Mouse (Mus musculus) neural tube, embryonic 12.5 days (tissue): Measurements from ENCODE around the gene Tmem151a. TPM values are rescaled to one million over a fixed set of nuclear protein-coding genes. Genes with fewer than 3 reads are reported as not detected.

ENCODE experiments used
- ATAC-seq: fragments of 200-750 bp; cut with Nextera tagmentation; 2 replicates; pipeline ENCODE4 v1.8.0; 2017; ENCODE audit warnings: low read depth, mild to moderate bottlenecking, moderate TSS enrichment, moderate library complexity; ENCODE audit not compliant: low FRiP score
- H3K27ac ChIP-seq: fragments of 300-500 bp; sonication (generic); 2 replicates; pipeline ENCODE4 v1.5.1; 2016
- H3K27me3 ChIP-seq: fragments of 300-500 bp; sonication (generic); replicated peaks from 2 replicates; pipeline ENCODE4 v1.6.1; 2016; ENCODE audit warnings: mild to moderate bottlenecking
- H3K36me3 ChIP-seq: fragments of 300-500 bp; sonication (generic); 2 replicates; pipeline ENCODE4 v1.6.1; 2016; ENCODE audit warnings: mild to moderate bottlenecking
- H3K4me1 ChIP-seq: fragments of 300-500 bp; sonication (generic); 2 replicates; pipeline ENCODE4 v1.6.1; 2016
- H3K4me2 ChIP-seq: fragments of 300-500 bp; sonication (generic); replicated peaks from 2 replicates; pipeline ENCODE4 v1.6.1; 2016; ENCODE audit warnings: mild to moderate bottlenecking
- H3K4me3 ChIP-seq: fragments of 300-500 bp; sonication (generic); 2 replicates; pipeline ENCODE4 v1.5.1; 2016
- H3K9ac ChIP-seq: fragments of 300-500 bp; sonication (generic); 2 replicates; pipeline ENCODE4 v1.6.1; 2016; ENCODE audit warnings: mild to moderate bottlenecking
- H3K9me3 ChIP-seq: fragments of 300-500 bp; sonication (generic); 2 replicates; pipeline ENCODE4 v1.6.1; 2016; ENCODE audit warnings: mild to moderate bottlenecking
- WGBS: fragments of 180-500 bp; shearing (Covaris S2); methylation state at CpG from one replicate; pipeline ENCODE4 v1.1.7; 2016; 5-methylcytosine and 5-hydroxymethylcytosine counted together
- polyA plus RNA-seq: library from polyadenylated mRNA; unstranded; fragments of >200 nt; fragmentation: Nextera tagmentation; extraction: Ambion mirVana; gene quantifications from 2 replicates; pipeline ENCODE4 v1.2.1, GENCODE M21; 2016

Tmem151a gene
- polyA plus RNA-seq, 1 experiment from 2014 or later: 2.8 TPM

DNA sequence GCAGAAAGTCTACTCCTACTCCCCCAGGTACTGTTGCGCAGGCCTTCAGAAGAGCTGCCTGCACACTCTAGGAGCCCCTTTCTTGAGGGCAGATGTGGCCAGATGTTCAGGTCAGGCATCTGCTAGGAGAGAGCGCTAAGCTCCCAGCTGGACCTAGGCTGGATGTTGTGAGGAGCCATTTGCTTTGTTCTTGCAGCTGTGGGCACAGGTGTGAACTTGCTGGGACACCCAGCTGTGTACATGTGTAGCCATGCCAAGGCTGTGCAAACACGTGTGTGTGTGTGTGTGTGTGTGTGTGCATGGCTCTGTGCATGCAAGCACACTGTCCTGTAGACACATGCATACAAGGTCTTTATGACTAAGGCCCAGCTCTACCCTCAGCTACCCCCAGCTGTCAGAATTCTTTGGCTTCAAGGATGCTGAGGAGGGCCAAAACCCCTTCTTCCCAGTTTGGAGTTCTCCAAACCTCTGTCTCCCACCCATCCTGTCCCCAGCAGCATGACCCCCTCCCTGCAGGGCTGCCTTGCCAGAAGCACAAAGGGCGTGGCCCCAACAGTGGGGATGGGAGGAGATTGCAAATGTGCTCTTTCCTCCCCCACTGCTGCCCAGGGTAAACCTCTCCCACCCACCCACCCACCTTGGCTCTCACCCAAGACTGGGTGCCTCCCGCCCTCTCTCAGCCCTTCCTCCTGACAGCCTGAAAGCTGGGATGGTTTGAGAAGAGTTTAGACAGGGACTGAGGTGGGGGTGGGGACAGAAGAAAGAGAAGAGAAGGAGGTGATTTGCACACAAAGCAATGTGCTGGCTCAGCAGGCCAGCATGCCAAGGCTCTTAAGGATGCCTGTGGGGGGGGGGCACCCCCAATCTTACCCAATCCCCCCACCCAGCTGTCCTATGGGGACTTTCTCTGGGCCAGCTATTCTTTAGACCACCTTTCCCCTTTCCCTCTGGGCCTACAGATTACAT is 24.7 kb downstream of the Tmem151a start:
- 42% methylated on average over 5 of the region's 5 CpGs for WGBS
- no peak overlapping the region for H3K27ac ChIP-seq
- H3K9ac ChIP-seq: no peak overlapping the region; the same call in 1 of the 2 replicates
- no peak for ATAC-seq
- 0 out of 2 replicates have a peak overlapping the region, but pooled peaks have one; percentile 1 for H3K4me2 ChIP-seq
- no peaks in the 10 kb centered on the region for H3K36me3 ChIP-seq
- no peak overlapping the region for H3K4me3 ChIP-seq
- H3K9me3 ChIP-seq: no peaks in the 10 kb centered on the region
- peaks cover 34% of the 10 kb centered on the region for H3K4me1 ChIP-seq
- H3K27me3 ChIP-seq: 0 out of 2 replicates have a peak, but pooled peaks cover 9% of the 10 kb centered on the region

DNA sequence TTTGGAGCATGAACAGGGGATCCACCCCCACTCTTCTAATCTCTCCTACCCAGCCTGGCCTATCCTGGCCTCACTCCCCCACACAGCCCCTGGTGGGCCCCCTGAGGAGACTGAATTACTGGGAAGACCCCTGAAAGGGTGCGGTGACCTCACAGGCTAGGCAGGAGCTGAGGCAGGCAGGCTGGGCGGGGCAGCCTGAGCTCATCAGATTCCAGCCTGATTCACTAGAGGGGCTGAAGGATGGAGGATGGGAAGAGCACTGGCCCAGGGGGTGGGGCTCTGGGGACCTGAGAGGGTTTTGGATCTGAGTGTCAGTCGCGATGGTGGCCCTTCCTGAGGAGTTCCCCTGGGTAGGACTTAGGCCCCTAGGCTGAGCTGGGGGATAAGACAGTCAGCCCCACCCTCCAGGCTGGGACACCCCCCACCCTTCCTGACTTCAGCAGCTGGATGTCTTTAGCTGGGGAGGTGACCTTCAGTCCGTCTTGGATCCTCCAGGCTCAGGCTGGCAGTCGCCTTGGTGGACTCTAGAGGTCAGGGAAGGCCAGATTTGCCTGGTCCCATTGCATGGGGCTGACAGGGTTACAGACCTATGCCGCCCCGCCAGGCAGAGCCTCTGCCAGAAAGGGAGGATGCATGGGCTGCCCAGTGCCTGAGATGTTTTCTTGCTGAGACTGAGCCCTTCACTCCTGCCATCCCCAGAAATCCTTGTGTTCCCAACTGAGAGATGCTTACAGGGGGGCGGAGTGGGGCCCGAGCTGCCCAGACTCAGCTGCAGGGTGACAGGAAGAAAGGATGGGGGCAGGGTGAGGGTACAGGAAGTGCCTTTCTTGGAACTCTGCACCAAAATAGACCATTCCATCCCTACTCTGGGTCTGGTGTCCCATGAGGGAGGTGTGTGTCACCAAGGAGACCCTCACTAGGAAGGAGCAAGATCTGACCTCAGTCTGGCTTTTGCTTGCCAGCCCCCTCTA is 26.2 kb downstream of the Tmem151a start:
- Histone ChIP-seq H3K4me1 (peaks cover 27% of the 10 kb centered on the region), H3K27ac (no peak overlapping the region), H3K4me2 (no peak overlapping the region), H3K9me3 (no peaks in the 10 kb centered on the region), H3K4me3 (no peak overlapping the region), H3K9ac (peak overlapping the region; percentile 9; the same call in 1 of the 2 replicates), H3K36me3 (no peaks in the 10 kb centered on the region), H3K27me3 (0 out of 2 replicates have a peak, but pooled peaks cover 8% of the 10 kb centered on the region)
- WGBS: 16% methylated on average over 10 of the region's 10 CpGs
- ATAC-seq: no peak

DNA sequence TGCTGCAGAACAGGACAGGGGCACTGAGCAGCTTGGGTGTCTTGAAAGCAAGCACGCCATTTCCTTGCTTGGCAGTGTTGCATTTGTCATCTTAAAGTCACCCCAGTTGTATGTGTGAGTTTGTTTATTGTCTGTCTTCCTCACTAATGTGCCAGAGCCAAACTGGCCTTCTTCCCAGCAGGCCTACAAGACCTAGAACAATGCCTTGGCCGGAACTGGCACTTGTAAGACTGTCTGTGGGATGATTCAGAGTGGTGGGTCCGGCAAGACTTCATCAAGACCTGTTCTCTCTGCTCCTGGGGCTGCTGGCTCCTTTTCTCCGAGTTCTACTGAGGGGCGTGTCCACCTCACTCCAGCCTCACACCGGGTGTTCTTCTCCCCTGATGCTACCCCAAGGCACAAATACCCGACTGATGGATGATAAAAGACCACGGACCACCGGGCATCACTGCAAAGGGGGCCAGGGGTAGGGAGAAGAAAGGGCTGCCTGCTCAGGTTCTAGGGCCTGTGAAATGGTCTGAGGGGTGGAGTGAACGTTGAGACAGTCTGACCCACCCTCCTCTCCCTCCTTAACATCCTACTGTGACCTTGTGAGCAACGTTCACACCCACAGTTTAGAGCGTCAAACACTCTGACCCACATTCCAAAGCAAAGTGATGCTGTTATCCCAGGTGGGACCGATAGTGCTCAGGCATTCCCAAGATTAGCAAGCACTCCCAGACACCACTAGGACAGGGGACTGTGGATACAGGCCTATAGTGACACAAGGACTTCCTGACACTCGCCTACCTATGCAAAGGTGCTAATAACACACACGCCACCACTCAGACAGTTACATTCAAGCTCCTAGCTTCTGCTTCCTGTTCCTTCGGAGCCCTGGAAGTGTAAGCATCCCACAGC is 27.2 kb downstream of the Tmem151a start:
- ATAC-seq: no peak
- Histone ChIP-seq H3K27ac (no peak overlapping the region), H3K4me3 (no peak overlapping the region), H3K27me3 (peaks cover 15% of the 10 kb centered on the region), H3K9me3 (no peaks in the 10 kb centered on the region), H3K36me3 (no peaks in the 10 kb centered on the region), H3K4me2 (no peak overlapping the region), H3K4me1 (peaks cover 27% of the 10 kb centered on the region), H3K9ac (no peak overlapping the region)
- 20% methylated on average over 16 of the region's 16 CpGs for WGBS

DNA sequence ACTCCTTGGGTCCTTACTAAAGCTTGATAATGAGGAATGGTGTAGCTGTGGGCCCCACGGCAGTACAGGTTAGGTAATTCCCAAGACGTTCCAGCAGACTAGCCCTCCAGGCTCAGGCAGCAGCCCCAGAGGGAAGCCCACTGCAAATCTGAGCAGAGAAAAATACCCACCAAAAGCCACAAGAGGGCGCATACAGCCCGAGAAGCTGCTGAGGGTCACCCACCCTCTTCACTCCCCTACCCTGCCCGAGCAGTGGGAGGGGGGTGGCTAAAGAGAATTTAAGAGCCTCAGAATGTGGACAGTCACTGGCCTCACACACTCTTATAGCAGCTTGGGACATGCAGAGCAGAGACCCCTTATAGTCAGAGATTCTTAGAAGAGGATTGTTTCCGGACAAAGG is 29.1 kb downstream of the Tmem151a start:
- Histone ChIP-seq H3K36me3 (no peaks in the 10 kb centered on the region), H3K4me3 (no peak overlapping the region), H3K27ac (no peak overlapping the region), H3K4me1 (peaks cover 27% of the 10 kb centered on the region), H3K9me3 (no peaks in the 10 kb centered on the region), H3K4me2 (no peak overlapping the region), H3K9ac (no peak overlapping the region), H3K27me3 (peaks cover 34% of the 10 kb centered on the region)
- 0 out of 2 replicates have a peak, but pooled peaks have one; percentile 6 for ATAC-seq
- 11% methylated on average over 6 of the region's 6 CpGs for WGBS

DNA sequence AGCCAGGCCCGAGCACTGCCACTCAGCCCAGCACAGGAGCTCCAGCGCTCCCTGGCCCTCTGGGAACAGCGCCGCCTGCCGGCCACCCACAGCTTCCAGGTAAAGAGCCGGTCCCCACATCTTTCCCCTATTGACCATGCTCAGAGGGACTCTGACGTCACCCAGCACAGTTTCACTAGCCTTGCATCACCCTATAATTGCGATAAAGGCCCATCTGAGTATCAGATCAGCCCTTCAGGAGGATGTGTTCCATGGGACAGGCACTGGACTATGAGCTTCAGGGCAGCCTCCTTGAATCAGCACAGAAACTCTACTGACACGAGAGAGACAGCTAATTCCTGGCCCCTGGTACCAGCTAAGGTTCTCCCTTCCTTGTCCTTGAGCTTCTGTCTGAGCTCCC is 31.4 kb downstream of the Tmem151a start:
- ATAC-seq: no peak
- no peak overlapping the region for H3K4me3 ChIP-seq
- 15% methylated on average over 9 of the region's 9 CpGs for WGBS
- H3K9me3 ChIP-seq: no peaks in the 10 kb centered on the region
- H3K9ac ChIP-seq: no peak overlapping the region
- no peak overlapping the region for H3K27ac ChIP-seq
- peaks cover 48% of the 10 kb centered on the region for H3K27me3 ChIP-seq
- no peak overlapping the region for H3K4me2 ChIP-seq
- peaks cover 12% of the 10 kb centered on the region for H3K36me3 ChIP-seq
- peaks cover 24% of the 10 kb centered on the region for H3K4me1 ChIP-seq

DNA sequence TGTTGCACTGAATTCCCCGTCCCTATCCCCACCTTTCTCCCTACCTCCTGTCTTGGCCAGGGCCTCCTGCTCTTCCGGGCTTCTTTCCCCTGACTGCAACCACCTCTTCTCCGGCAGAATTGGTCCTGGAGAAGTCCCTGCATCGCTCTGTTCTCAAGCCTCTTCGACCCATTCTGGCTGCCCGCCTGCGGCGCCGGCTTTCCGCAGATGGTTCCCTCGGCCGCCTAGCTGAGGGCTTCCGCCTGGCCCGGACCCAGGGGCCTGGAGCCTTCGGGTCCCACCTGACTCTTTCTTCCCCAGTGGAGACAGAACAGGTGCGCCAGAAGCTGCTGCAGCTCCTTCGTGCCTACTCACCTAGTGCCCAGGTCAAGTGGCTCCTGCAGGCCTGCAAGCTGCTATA is 32.5 kb downstream of the Tmem151a start:
- no peaks in the 10 kb centered on the region for H3K9me3 ChIP-seq
- WGBS: 58% methylated on average over 17 of the region's 17 CpGs
- H3K36me3 ChIP-seq: peaks cover 22% of the 10 kb centered on the region
- no peak overlapping the region for H3K27ac ChIP-seq
- no peak for ATAC-seq
- no peak overlapping the region for H3K4me3 ChIP-seq
- H3K4me2 ChIP-seq: no peak overlapping the region
- H3K9ac ChIP-seq: no peak overlapping the region
- peaks cover 21% of the 10 kb centered on the region for H3K4me1 ChIP-seq
- H3K27me3 ChIP-seq: peaks cover 48% of the 10 kb centered on the region

DNA sequence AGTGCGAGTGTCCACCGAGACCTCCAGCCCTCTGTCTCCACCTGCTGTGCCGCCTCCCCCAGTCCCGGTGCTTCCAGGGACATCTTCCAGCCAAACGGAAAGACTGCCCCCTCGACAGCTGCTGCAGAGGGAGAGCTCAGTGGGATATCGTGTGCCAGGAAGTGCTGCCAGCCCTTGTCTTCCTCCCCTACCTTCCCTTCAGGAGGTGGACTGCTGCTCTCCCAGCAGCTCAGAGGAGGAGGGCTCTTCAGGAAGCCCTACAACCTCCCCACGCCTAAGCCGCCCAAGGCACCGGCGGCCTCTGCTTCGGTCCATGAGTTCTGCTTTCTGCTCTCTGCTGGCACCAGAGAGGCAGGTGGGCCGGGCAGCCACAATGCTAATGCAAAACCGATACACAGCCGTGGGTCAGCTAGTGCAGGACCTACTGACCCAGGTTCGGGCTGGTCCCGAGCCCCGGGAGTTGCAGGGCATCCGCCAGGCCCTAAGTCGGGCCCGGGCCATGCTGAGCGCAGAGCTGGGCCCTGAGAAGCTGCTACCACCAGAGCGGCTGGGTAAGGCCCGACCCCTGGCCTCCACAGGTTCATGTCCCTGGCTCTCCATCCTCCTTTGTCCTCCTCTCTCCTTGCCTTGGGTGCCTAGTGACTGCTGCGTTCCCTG is 33.0 kb downstream of the Tmem151a start:
- H3K4me1 ChIP-seq: peaks cover 21% of the 10 kb centered on the region
- peaks cover 27% of the 10 kb centered on the region for H3K36me3 ChIP-seq
- H3K27me3 ChIP-seq: peaks cover 48% of the 10 kb centered on the region
- ATAC-seq: no peak
- WGBS: 26% methylated on average over 25 of the region's 25 CpGs
- H3K4me3 ChIP-seq: no peak overlapping the region
- no peaks in the 10 kb centered on the region for H3K9me3 ChIP-seq
- H3K9ac ChIP-seq: no peak overlapping the region
- H3K4me2 ChIP-seq: peak overlapping the region; percentile 9; the same call in 1 of the 2 replicates
- H3K27ac ChIP-seq: no peak overlapping the region

DNA sequence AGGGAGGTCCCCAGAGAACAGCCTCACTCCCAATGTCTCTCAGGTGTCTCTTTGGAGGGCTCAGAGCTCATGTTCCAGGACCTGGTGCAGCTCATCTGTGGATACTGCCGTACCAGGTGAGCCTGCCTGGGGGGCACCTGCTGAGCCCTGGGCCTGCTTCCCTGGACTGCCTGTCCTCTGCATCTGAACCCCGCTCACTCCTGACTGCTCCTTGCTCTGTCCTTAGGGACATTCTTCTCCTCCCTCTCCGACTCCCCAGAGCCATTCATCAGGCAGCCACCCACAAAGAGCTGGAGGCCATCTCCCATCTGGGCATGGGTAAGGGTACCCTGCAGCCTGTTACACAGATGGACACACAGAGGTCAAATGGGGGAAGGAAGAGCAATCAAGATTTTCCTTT is 33.8 kb downstream of the Tmem151a start:
- H3K9me3 ChIP-seq: no peaks in the 10 kb centered on the region
- H3K9ac ChIP-seq: 0 out of 2 replicates have a peak overlapping the region, but pooled peaks have one; percentile 13
- peaks cover 35% of the 10 kb centered on the region for H3K36me3 ChIP-seq
- H3K4me1 ChIP-seq: peaks cover 20% of the 10 kb centered on the region
- H3K27ac ChIP-seq: no peak overlapping the region
- no peak for ATAC-seq
- no peak overlapping the region; the same call in 1 of the 2 replicates for H3K4me2 ChIP-seq
- peaks cover 44% of the 10 kb centered on the region for H3K27me3 ChIP-seq
- WGBS: 31% methylated on average over 3 of the region's 3 CpGs
- H3K4me3 ChIP-seq: no peak overlapping the region

DNA sequence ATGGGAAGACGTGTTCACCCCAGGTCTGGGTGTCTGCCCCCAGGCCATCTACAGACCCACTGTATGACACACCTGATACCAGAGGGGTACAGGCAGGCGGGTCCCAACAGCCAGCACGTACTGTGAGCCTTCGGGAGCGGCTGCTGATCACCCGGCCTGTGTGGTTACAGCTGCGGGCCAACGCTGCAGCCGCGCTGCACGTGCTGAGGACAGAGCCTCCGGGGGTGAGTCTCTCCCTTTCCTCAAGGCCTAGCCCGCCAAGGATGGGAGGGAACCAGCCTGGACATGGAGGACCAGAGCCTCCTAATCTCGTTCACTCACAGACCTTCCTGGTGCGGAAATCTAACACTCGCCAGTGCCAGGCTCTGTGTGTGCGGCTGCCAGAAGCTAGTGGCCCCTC is 34.3 kb downstream of the Tmem151a start:
- Histone ChIP-seq H3K9ac (0 out of 2 replicates have a peak overlapping the region, but pooled peaks have one; percentile 13), H3K4me2 (peak overlapping the region; percentile 24), H3K27me3 (peaks cover 44% of the 10 kb centered on the region), H3K9me3 (no peaks in the 10 kb centered on the region), H3K27ac (no peak overlapping the region), H3K4me3 (no peak overlapping the region), H3K4me1 (peaks cover 15% of the 10 kb centered on the region), H3K36me3 (peaks cover 40% of the 10 kb centered on the region)
- WGBS: 9% methylated on average over 17 of the region's 17 CpGs
- ATAC-seq: peak; percentile 23

DNA sequence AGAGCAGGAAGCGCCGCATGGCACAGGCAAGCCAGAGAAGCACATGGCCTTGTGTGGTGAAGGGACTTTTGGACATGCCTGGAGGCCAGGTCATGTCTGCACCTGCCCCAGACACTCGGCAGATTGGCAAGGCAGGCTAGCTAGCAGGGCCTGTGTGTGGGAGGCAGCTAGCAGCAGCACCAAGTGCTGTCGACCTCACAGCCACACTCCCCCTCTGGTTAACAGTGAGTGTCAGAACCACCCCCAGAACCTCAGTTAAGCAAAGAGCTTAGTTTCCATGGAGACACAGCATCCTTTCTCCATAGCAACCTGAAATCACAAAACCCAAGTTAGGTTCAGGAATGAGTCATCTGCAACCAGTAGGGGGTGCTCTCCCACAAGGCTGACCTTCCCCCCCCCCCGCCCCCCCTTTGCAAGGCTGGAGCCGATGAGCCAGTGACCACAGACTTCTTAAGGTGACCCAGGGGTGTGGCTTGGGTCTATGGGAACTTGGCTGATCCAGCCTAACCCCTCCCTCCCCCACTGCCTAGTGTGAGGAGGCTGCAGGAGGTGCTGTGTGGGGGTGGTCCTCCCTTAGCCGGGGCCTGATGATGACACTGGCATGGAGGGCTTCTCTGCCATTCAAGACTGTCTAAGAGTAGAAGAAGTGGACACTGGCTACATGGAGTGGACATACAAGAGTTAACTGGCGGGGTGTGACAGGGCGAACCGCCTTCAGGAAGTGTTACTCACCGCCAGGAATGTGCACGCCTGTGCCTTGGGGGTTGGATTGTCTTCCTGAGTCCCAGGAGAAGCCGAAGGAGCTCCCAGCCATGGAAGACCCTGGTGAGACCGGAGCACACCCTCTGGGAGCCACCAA is 35.1 kb downstream of the Tmem151a start, which contains the start of gene Rin1:
Gene Rin1 (plus strand): TSS at position 435 of the 859 bp plus-strand sequence.
- Histone ChIP-seq H3K4me1 (peaks cover 14% of the 10 kb centered on the region), H3K4me2 (peak within 1 kb of the TSS; percentile 24), H3K36me3 (peaks cover 44% of the 10 kb centered on the region), H3K4me3 (no peak within 1 kb of the TSS; the same call in 1 of the 2 replicates), H3K9me3 (no peaks in the 10 kb centered on the region), H3K9ac (0 out of 2 replicates have a peak within 1 kb of the TSS, but pooled peaks have one; percentile 13), H3K27me3 (peaks cover 42% of the 10 kb centered on the region), H3K27ac (no peak within 1 kb of the TSS)
- WGBS: 21% methylated on average over 14 of the region's 14 CpGs
- peak; percentile 31 for ATAC-seq
